Mouse (Mus musculus): ENCODE results near the gene Trim65. TPM values are rescaled to one million over a fixed set of nuclear protein-coding genes. Genes with fewer than 3 reads are reported as not detected.

The Trim65 gene
- 2.2 and 2.5 TPM in 2 replicates for polyA plus RNA-seq (2014; fragmentation: Nextera tagmentation; extraction: Ambion mirVana)

- ATAC-seq (ENCODE audit: insufficient number of reproducible peaks, low FRiP score, low TSS enrichment, low read depth) = peak; percentile 60; the same call in 1 of the 2 replicates
- Histone ChIP-seq H3K4me3 (ENCODE audit: low read depth, low read length) (peak within 1 kb of the TSS; percentile 46), H3K9ac (ENCODE audit: low read length) (peak within 1 kb of the TSS; percentile 76), H3K27me3 (ENCODE audit: control insufficient read depth, insufficient read depth, low read length) (no peaks in the 10 kb centered on the region), H3K36me3 (ENCODE audit: control insufficient read depth, insufficient read depth, low read length) (peaks cover 8% of the 10 kb centered on the region; the same call in 1 of the 2 replicates), H3K4me1 (ENCODE audit: control insufficient read depth, insufficient read depth, low read length) (peaks cover 22% of the 10 kb centered on the region), H3K9me3 (ENCODE audit: control insufficient read depth, low read length) (no peaks in the 10 kb centered on the region), H3K27ac (replicated peaks; ENCODE audit: low read depth, low read length) (peak within 1 kb of the TSS; percentile 55; the same call in 1 of the 2 replicates), H3K4me2 (ENCODE audit: low read depth, severe bottlenecking) (peak within 1 kb of the TSS; percentile 80)
- peak; percentile 88 for DNase-seq (ENCODE audit: low spot score)
- 2% methylated on average over 69 of the region's 69 CpGs for WGBS
These were observed at the start of gene Trim65 for GRCm38 (mm10) chr11:116130488-116131205. Gene Trim65 (minus strand): TSS chr11:116131128.

- Histone ChIP-seq H3K36me3 (ENCODE audit: control insufficient read depth, insufficient read depth, low read length) (peaks cover 14% of the 10 kb centered on the region; the same call in 1 of the 2 replicates), H3K9me3 (ENCODE audit: control insufficient read depth, low read length) (no peaks in the 10 kb centered on the region), H3K4me2 (ENCODE audit: low read depth, severe bottlenecking) (no peak overlapping the region), H3K27ac (replicated peaks; ENCODE audit: low read depth, low read length) (no peak overlapping the region), H3K4me3 (ENCODE audit: low read depth, low read length) (no peak overlapping the region), H3K27me3 (ENCODE audit: control insufficient read depth, insufficient read depth, low read length) (no peaks in the 10 kb centered on the region), H3K9ac (ENCODE audit: low read length) (no peak overlapping the region), H3K4me1 (ENCODE audit: control insufficient read depth, insufficient read depth, low read length) (no peaks in the 10 kb centered on the region)
- no peak for DNase-seq (ENCODE audit: low spot score)
- WGBS = 91% methylated on average over 20 of the region's 20 CpGs
- ATAC-seq (ENCODE audit: insufficient number of reproducible peaks, low FRiP score, low TSS enrichment, low read depth) = no peak
These were observed 47.6 kb upstream of the Trim65 start for GRCm38 (mm10) chr11:116178411-116179121.

GRCm38 (mm10) chr11:116176010-116176409 is 45.1 kb upstream of the Trim65 start:
- Histone ChIP-seq H3K36me3 (ENCODE audit: control insufficient read depth, insufficient read depth, low read length) (peaks cover 16% of the 10 kb centered on the region; the same call in 1 of the 2 replicates), H3K9me3 (ENCODE audit: control insufficient read depth, low read length) (no peaks in the 10 kb centered on the region), H3K27ac (replicated peaks; ENCODE audit: low read depth, low read length) (no peak overlapping the region), H3K27me3 (ENCODE audit: control insufficient read depth, insufficient read depth, low read length) (no peaks in the 10 kb centered on the region), H3K9ac (ENCODE audit: low read length) (no peak overlapping the region), H3K4me3 (ENCODE audit: low read depth, low read length) (no peak overlapping the region), H3K4me2 (ENCODE audit: low read depth, severe bottlenecking) (no peak overlapping the region), H3K4me1 (ENCODE audit: control insufficient read depth, insufficient read depth, low read length) (no peaks in the 10 kb centered on the region)
- 91% methylated on average over 7 of the region's 7 CpGs for WGBS
- DNase-seq (ENCODE audit: low spot score) = no peak
- no peak for ATAC-seq (ENCODE audit: insufficient number of reproducible peaks, low FRiP score, low TSS enrichment, low read depth)

- Histone ChIP-seq H3K9me3 (ENCODE audit: control insufficient read depth, low read length) (no peaks in the 10 kb centered on the region), H3K27me3 (ENCODE audit: control insufficient read depth, insufficient read depth, low read length) (no peaks in the 10 kb centered on the region), H3K4me1 (ENCODE audit: control insufficient read depth, insufficient read depth, low read length) (no peaks in the 10 kb centered on the region), H3K27ac (replicated peaks; ENCODE audit: low read depth, low read length) (no peak overlapping the region), H3K4me3 (ENCODE audit: low read depth, low read length) (no peak overlapping the region), H3K4me2 (ENCODE audit: low read depth, severe bottlenecking) (no peak overlapping the region), H3K36me3 (ENCODE audit: control insufficient read depth, insufficient read depth, low read length) (peaks cover 14% of the 10 kb centered on the region; the same call in 1 of the 2 replicates), H3K9ac (ENCODE audit: low read length) (no peak overlapping the region)
- WGBS = 91% methylated on average over 22 of the region's 22 CpGs
- ATAC-seq (ENCODE audit: insufficient number of reproducible peaks, low FRiP score, low TSS enrichment, low read depth) (no peak), DNase-seq (ENCODE audit: low spot score) (no peak)
These were observed 44.0 kb upstream of the Trim65 start for GRCm38 (mm10) chr11:116174775-116175448.

- H3K27me3 ChIP-seq (ENCODE audit: control insufficient read depth, insufficient read depth, low read length) = no peaks in the 10 kb centered on the region
- ATAC-seq (ENCODE audit: insufficient number of reproducible peaks, low FRiP score, low TSS enrichment, low read depth) = no peak
- no peak for DNase-seq (ENCODE audit: low spot score)
- peaks cover under 1% of the 10 kb centered on the region; the same call in 1 of the 2 replicates for H3K4me1 ChIP-seq (ENCODE audit: control insufficient read depth, insufficient read depth, low read length)
- no peak overlapping the region for H3K4me2 ChIP-seq (ENCODE audit: low read depth, severe bottlenecking)
- WGBS = 85% methylated on average over 2 of the region's 2 CpGs
- H3K36me3 ChIP-seq (ENCODE audit: control insufficient read depth, insufficient read depth, low read length) = peaks cover 6% of the 10 kb centered on the region; the same call in 1 of the 2 replicates
- H3K9me3 ChIP-seq (ENCODE audit: control insufficient read depth, low read length) = no peaks in the 10 kb centered on the region
- H3K27ac ChIP-seq (replicated peaks; ENCODE audit: low read depth, low read length) = no peak overlapping the region
- H3K9ac ChIP-seq (ENCODE audit: low read length) = no peak overlapping the region
- no peak overlapping the region for H3K4me3 ChIP-seq (ENCODE audit: low read depth, low read length)
These were observed 41.0 kb upstream of the Trim65 start for GRCm38 (mm10) chr11:116171959-116172358.

- 88% methylated on average over 5 of the region's 5 CpGs for WGBS
- ATAC-seq (ENCODE audit: insufficient number of reproducible peaks, low FRiP score, low TSS enrichment, low read depth) (no peak), DNase-seq (ENCODE audit: low spot score) (no peak)
- H3K4me2 ChIP-seq (ENCODE audit: low read depth, severe bottlenecking) = no peak overlapping the region
- H3K36me3 ChIP-seq (ENCODE audit: control insufficient read depth, insufficient read depth, low read length) = peaks cover 4% of the 10 kb centered on the region; the same call in 1 of the 2 replicates
- H3K4me1 ChIP-seq (ENCODE audit: control insufficient read depth, insufficient read depth, low read length) = peaks cover 3% of the 10 kb centered on the region; the same call in 1 of the 2 replicates
- no peaks in the 10 kb centered on the region for H3K9me3 ChIP-seq (ENCODE audit: control insufficient read depth, low read length)
- no peak overlapping the region for H3K4me3 ChIP-seq (ENCODE audit: low read depth, low read length)
- H3K27ac ChIP-seq (replicated peaks; ENCODE audit: low read depth, low read length) = no peak overlapping the region
- H3K27me3 ChIP-seq (ENCODE audit: control insufficient read depth, insufficient read depth, low read length) = no peaks in the 10 kb centered on the region
- no peak overlapping the region for H3K9ac ChIP-seq (ENCODE audit: low read length)
These were observed 39.3 kb upstream of the Trim65 start for GRCm38 (mm10) chr11:116170003-116170800.

- WGBS = 82% methylated on average over 3 of the region's 3 CpGs
- DNase-seq (ENCODE audit: low spot score) = no peak
- no peak overlapping the region for H3K4me2 ChIP-seq (ENCODE audit: low read depth, severe bottlenecking)
- H3K27ac ChIP-seq (replicated peaks; ENCODE audit: low read depth, low read length) = no peak overlapping the region
- H3K9me3 ChIP-seq (ENCODE audit: control insufficient read depth, low read length) = no peaks in the 10 kb centered on the region
- peaks cover 3% of the 10 kb centered on the region; the same call in 1 of the 2 replicates for H3K4me1 ChIP-seq (ENCODE audit: control insufficient read depth, insufficient read depth, low read length)
- no peak overlapping the region for H3K9ac ChIP-seq (ENCODE audit: low read length)
- H3K36me3 ChIP-seq (ENCODE audit: control insufficient read depth, insufficient read depth, low read length) = peaks cover 2% of the 10 kb centered on the region; the same call in 1 of the 2 replicates
- no peak overlapping the region for H3K4me3 ChIP-seq (ENCODE audit: low read depth, low read length)
- no peaks in the 10 kb centered on the region for H3K27me3 ChIP-seq (ENCODE audit: control insufficient read depth, insufficient read depth, low read length)
- no peak for ATAC-seq (ENCODE audit: insufficient number of reproducible peaks, low FRiP score, low TSS enrichment, low read depth)
These were observed 38.3 kb upstream of the Trim65 start for GRCm38 (mm10) chr11:116169214-116169613.

Measured in limb, embryonic 11.5 days (tissue).